Mouse (Mus musculus) midbrain, embryonic 11.5 days (tissue): ENCODE measurements around the gene Chid1. TPM values are rescaled to one million over a fixed set of nuclear protein-coding genes. Genes with fewer than 3 reads are reported as not detected.
A peak's percentile ranks its signal among the peaks of the same experiment; 100 is the strongest.

Experiments used
- ATAC-seq: fragments of 200-750 bp; cut with Nextera tagmentation; 2 replicates; pipeline ENCODE4 v1.8.0; 2017; ENCODE audit warnings: moderate TSS enrichment, moderate library complexity; ENCODE audit not compliant: low FRiP score
- DNase-seq: peaks from one replicate; pipeline ENCODE4 v3.0.0; 2015; ENCODE audit warnings: low spot score; ENCODE audit errors: missing footprints
- H3K27ac ChIP-seq: fragments of 300-500 bp; sonication (generic); 2 replicates; pipeline ENCODE4 v1.5.1; 2014; ENCODE audit warnings: low read depth, low read length
- H3K27me3 ChIP-seq: fragments of 300-500 bp; sonication (generic); 2 replicates; pipeline ENCODE4 v1.6.1; 2014; ENCODE audit warnings: mild to moderate bottlenecking, low read length, moderate library complexity, mixed read lengths; ENCODE audit not compliant: control insufficient read depth, insufficient read depth
- H3K36me3 ChIP-seq: fragments of 300-500 bp; sonication (generic); 2 replicates; pipeline ENCODE4 v1.6.1; 2014; ENCODE audit warnings: mild to moderate bottlenecking, low read length, moderate library complexity, mixed read lengths; ENCODE audit not compliant: control insufficient read depth, insufficient read depth
- H3K4me1 ChIP-seq: fragments of 300-500 bp; sonication (generic); 2 replicates; pipeline ENCODE4 v1.6.1; 2014; ENCODE audit warnings: low read length; ENCODE audit not compliant: control insufficient read depth, insufficient read depth
- H3K4me2 ChIP-seq: fragments of 300-500 bp; sonication (generic); 2 replicates; pipeline ENCODE4 v1.6.1; 2014; ENCODE audit warnings: mild to moderate bottlenecking, moderate library complexity
- H3K4me3 ChIP-seq: fragments of 300-500 bp; sonication (generic); 2 replicates; pipeline ENCODE4 v1.5.1; 2014; ENCODE audit warnings: low read depth, low read length
- H3K9ac ChIP-seq: fragments of 300-500 bp; sonication (generic); 2 replicates; pipeline ENCODE4 v1.6.1; 2014; ENCODE audit warnings: low read length
- H3K9me3 ChIP-seq: fragments of 300-500 bp; sonication (generic); 2 replicates; pipeline ENCODE4 v1.6.1; 2016; ENCODE audit warnings: low read length; ENCODE audit not compliant: control insufficient read depth
- WGBS: fragments of 180-500 bp; shearing (Covaris S2); extraction: QIAGEN DNeasy Blood & Tissue Kit; methylation state at CpG from one replicate; pipeline ENCODE4 v1.1.7; 2014; 5-methylcytosine and 5-hydroxymethylcytosine counted together
- polyA plus RNA-seq: library from polyadenylated mRNA; unstranded; fragments of >200 nt; fragmentation: Nextera tagmentation; extraction: Ambion mirVana; gene quantifications from 2 replicates; pipeline ENCODE4 v1.2.1, GENCODE M21; 2014

The Chid1 gene
- 23.3 and 26.4 TPM in 2 replicates for polyA plus RNA-seq

- Histone ChIP-seq H3K27me3 (no peaks in the 10 kb centered on the region; the same call in 1 of the 2 replicates), H3K27ac (peak within 1 kb of the TSS; percentile 9; the same call in 1 of the 2 replicates), H3K9ac (peak within 1 kb of the TSS; percentile 77), H3K36me3 (no peaks in the 10 kb centered on the region), H3K4me3 (peak within 1 kb of the TSS; percentile 72), H3K4me2 (peak within 1 kb of the TSS; percentile 93), H3K4me1 (peaks cover 14% of the 10 kb centered on the region), H3K9me3 (no peaks in the 10 kb centered on the region)
- WGBS, result 1% methylated on average over 46 of the region's 46 CpGs
- ATAC-seq (peak; percentile 97), DNase-seq (peak; percentile 100)
Observed at GRCm38 (mm10) chr7:141539556-141540311, at the start of gene Chid1. Chid1 (minus strand) TSS chr7:141539857.

- ATAC-seq (no peak), DNase-seq (no peak)
- Histone ChIP-seq H3K27me3 (no peaks in the 10 kb centered on the region), H3K9ac (no peak overlapping the region), H3K4me2 (no peak overlapping the region), H3K27ac (no peak overlapping the region), H3K4me1 (no peaks in the 10 kb centered on the region), H3K9me3 (no peaks in the 10 kb centered on the region), H3K4me3 (no peak overlapping the region), H3K36me3 (no peaks in the 10 kb centered on the region)
- 94% methylated on average over 6 of the region's 6 CpGs for WGBS
Observed at GRCm38 (mm10) chr7:141588890-141589289, 49.2 kb upstream of the Chid1 start.

- Histone ChIP-seq H3K9me3 (no peaks in the 10 kb centered on the region), H3K36me3 (no peaks in the 10 kb centered on the region), H3K27me3 (no peaks in the 10 kb centered on the region), H3K4me3 (no peak overlapping the region), H3K4me2 (no peak overlapping the region), H3K9ac (no peak overlapping the region), H3K4me1 (no peaks in the 10 kb centered on the region), H3K27ac (no peak overlapping the region)
- peak; percentile 81 for DNase-seq
- 67% methylated on average over 1 of the region's 1 CpGs for WGBS
- ATAC-seq, result no peak
Observed at GRCm38 (mm10) chr7:141585881-141586280, 46.2 kb upstream of the Chid1 start.

GRCm38 (mm10) chr7:141585288-141585687, 45.6 kb upstream of the Chid1 start:
- Histone ChIP-seq H3K4me3 (no peak overlapping the region), H3K27me3 (no peaks in the 10 kb centered on the region), H3K9ac (no peak overlapping the region), H3K4me1 (no peaks in the 10 kb centered on the region), H3K36me3 (no peaks in the 10 kb centered on the region), H3K9me3 (no peaks in the 10 kb centered on the region), H3K4me2 (no peak overlapping the region), H3K27ac (no peak overlapping the region)
- 87% methylated on average over 4 of the region's 4 CpGs for WGBS
- ATAC-seq, result no peak
- no peak for DNase-seq

- WGBS, result 89% methylated on average over 4 of the region's 5 CpGs
- Histone ChIP-seq H3K4me1 (no peaks in the 10 kb centered on the region), H3K27ac (no peak overlapping the region), H3K4me2 (no peak overlapping the region), H3K9ac (no peak overlapping the region), H3K27me3 (no peaks in the 10 kb centered on the region), H3K36me3 (no peaks in the 10 kb centered on the region), H3K4me3 (no peak overlapping the region), H3K9me3 (no peaks in the 10 kb centered on the region)
- DNase-seq, result peak; percentile 51
- no peak for ATAC-seq
Observed at GRCm38 (mm10) chr7:141584048-141584841, 44.6 kb upstream of the Chid1 start.

GRCm38 (mm10) chr7:141581323-141581722, 41.7 kb upstream of the Chid1 start:
- no peaks in the 10 kb centered on the region for H3K9me3 ChIP-seq
- no peak overlapping the region for H3K27ac ChIP-seq
- H3K36me3 ChIP-seq, result no peaks in the 10 kb centered on the region
- no peak overlapping the region for H3K4me2 ChIP-seq
- no peak for DNase-seq
- ATAC-seq, result no peak
- H3K9ac ChIP-seq, result no peak overlapping the region
- WGBS, result 86% methylated on average over 7 of the region's 7 CpGs
- H3K27me3 ChIP-seq, result no peaks in the 10 kb centered on the region
- no peaks in the 10 kb centered on the region for H3K4me1 ChIP-seq
- H3K4me3 ChIP-seq, result no peak overlapping the region

GRCm38 (mm10) chr7:141578943-141579342, 39.3 kb upstream of the Chid1 start:
- H3K27ac ChIP-seq, result no peak overlapping the region
- no peaks in the 10 kb centered on the region for H3K27me3 ChIP-seq
- no peaks in the 10 kb centered on the region for H3K36me3 ChIP-seq
- no peaks in the 10 kb centered on the region for H3K4me1 ChIP-seq
- no peak for ATAC-seq
- no peaks in the 10 kb centered on the region for H3K9me3 ChIP-seq
- DNase-seq, result peak; percentile 62
- H3K4me2 ChIP-seq, result no peak overlapping the region
- no peak overlapping the region for H3K9ac ChIP-seq
- H3K4me3 ChIP-seq, result no peak overlapping the region
- 93% methylated on average over 2 of the region's 2 CpGs for WGBS

GRCm38 (mm10) chr7:141578511-141578910, 38.9 kb upstream of the Chid1 start:
- Histone ChIP-seq H3K9ac (no peak overlapping the region), H3K36me3 (no peaks in the 10 kb centered on the region), H3K4me3 (no peak overlapping the region), H3K4me2 (no peak overlapping the region), H3K27ac (no peak overlapping the region), H3K27me3 (no peaks in the 10 kb centered on the region), H3K9me3 (no peaks in the 10 kb centered on the region), H3K4me1 (no peaks in the 10 kb centered on the region)
- WGBS, result 93% methylated on average over 1 of the region's 1 CpGs
- DNase-seq (peak; percentile 51), ATAC-seq (no peak)

- DNase-seq (peak; percentile 10), ATAC-seq (no peak)
- Histone ChIP-seq H3K4me3 (no peak overlapping the region), H3K9ac (no peak overlapping the region), H3K27ac (no peak overlapping the region), H3K4me2 (no peak overlapping the region), H3K27me3 (no peaks in the 10 kb centered on the region), H3K4me1 (no peaks in the 10 kb centered on the region), H3K9me3 (no peaks in the 10 kb centered on the region), H3K36me3 (no peaks in the 10 kb centered on the region)
- 87% methylated on average over 3 of the region's 3 CpGs for WGBS
Observed at GRCm38 (mm10) chr7:141577801-141578200, 38.1 kb upstream of the Chid1 start.
